Mouse (Mus musculus) heart, adult 2 months (tissue): Measurements from ENCODE around the gene Git2.

Experiments used
- CTCF ChIP-seq: fragments of 200-600 bp; IDR thresholded peaks from 2 replicates; pipeline ENCODE4 v1.8.1; 2022; ENCODE audit warnings: antibody characterized with exemption, mild to moderate bottlenecking, moderate library complexity
- EP300 ChIP-seq: fragments of 200-500 bp; IDR thresholded peaks from 2 replicates; pipeline ENCODE4 v1.6.1; 2011; ENCODE audit warnings: low read depth, low read length, control low read depth; ENCODE audit not compliant: insufficient read depth

DNA sequence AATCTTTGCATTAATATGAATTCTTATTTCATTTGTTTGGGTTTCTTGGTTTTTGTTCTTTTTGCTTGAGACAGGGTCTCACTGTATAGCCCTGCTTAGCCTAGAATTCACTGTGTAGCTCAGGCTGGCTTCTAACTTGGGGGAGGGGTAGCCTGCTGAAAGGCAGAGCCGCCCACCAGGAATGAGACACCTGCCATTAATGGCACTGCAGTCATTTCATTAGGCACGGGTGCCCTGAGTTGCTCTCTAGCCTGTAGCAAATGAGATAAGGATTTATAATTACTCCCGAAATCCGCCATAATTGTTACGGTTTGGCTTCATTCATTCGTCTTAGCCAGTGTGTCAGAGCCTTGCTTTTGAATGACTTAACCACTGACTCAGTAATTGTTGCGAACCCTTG, 857 bp upstream of the Git2 start:
- TF ChIP-seq CTCF (no peak), EP300 (no peak)
